Mouse (Mus musculus) limb, embryonic 10.5 days (tissue): ENCODE data around the gene Hist2h2be. TPM values are rescaled to one million over a fixed set of nuclear protein-coding genes. Genes with fewer than 3 reads are reported as not detected.
A peak's percentile ranks its signal among the peaks of the same experiment; 100 is the strongest.
"Not testable (repeated sequence)": the region's sequence is repeated elsewhere in the genome, so short reads cannot be mapped to it uniquely, and the experiment has no call there.

Experiments
- DNase-seq: peaks from one replicate; pipeline ENCODE4 v3.0.0-alpha.2; 2017; ENCODE audit warnings: low spot score
- H3K27ac ChIP-seq: fragments of 300-500 bp; sonication (generic); 2 replicates; pipeline ENCODE4 v1.5.1; 2016; ENCODE audit warnings: mild to moderate bottlenecking
- H3K27me3 ChIP-seq: fragments of 300-500 bp; sonication (generic); 2 replicates; pipeline ENCODE4 v1.6.1; 2016; ENCODE audit warnings: low read depth, mild to moderate bottlenecking; ENCODE audit not compliant: poor library complexity, severe bottlenecking
- H3K36me3 ChIP-seq: fragments of 300-500 bp; sonication (generic); 2 replicates; pipeline ENCODE4 v1.6.1; 2016; ENCODE audit warnings: mild to moderate bottlenecking, moderate library complexity
- H3K4me1 ChIP-seq: fragments of 300-500 bp; sonication (generic); 2 replicates; pipeline ENCODE4 v1.6.1; 2016
- H3K4me3 ChIP-seq: fragments of 300-500 bp; sonication (generic); 2 replicates; pipeline ENCODE4 v1.5.1; 2016; ENCODE audit warnings: mild to moderate bottlenecking, moderate library complexity
- H3K9me3 ChIP-seq: fragments of 300-500 bp; sonication (generic); replicated peaks from 2 replicates; pipeline ENCODE4 v1.6.1; 2016; ENCODE audit warnings: mild to moderate bottlenecking
- WGBS: fragments of 180-500 bp; shearing (Covaris S2); methylation state at CpG from one replicate; pipeline ENCODE4 v1.1.7; 2016; 5-methylcytosine and 5-hydroxymethylcytosine counted together
- polyA plus RNA-seq: library from polyadenylated mRNA; unstranded; fragments of >200 nt; fragmentation: Nextera tagmentation; extraction: Ambion mirVana; gene quantifications from 2 replicates; pipeline ENCODE4 v1.2.1, GENCODE M21; 2016

Gene Hist2h2be
- polyA plus RNA-seq, 1 experiment from 2014 or later, result 5.8 TPM

- Histone ChIP-seq H3K4me3 (peak overlapping the region; percentile 57), H3K4me1 (peaks cover 19% of the 10 kb centered on the region), H3K27ac (peak overlapping the region; percentile 90), H3K9me3 (no peaks in the 10 kb centered on the region), H3K27me3 (no peaks in the 10 kb centered on the region), H3K36me3 (no peaks in the 10 kb centered on the region)
- WGBS, result 87% methylated on average over 4 of the region's 4 CpGs
- DNase-seq, result peak; percentile 40
Observed at GRCm38 (mm10) chr3:96236834-96237334, 16.0 kb downstream of the Hist2h2be start.

GRCm38 (mm10) chr3:96237335-96237903 is 16.5 kb downstream of the Hist2h2be start:
- H3K4me1 ChIP-seq, result peaks cover 22% of the 10 kb centered on the region
- no peaks in the 10 kb centered on the region for H3K9me3 ChIP-seq
- peak overlapping the region; percentile 57 for H3K4me3 ChIP-seq
- peak overlapping the region; percentile 90 for H3K27ac ChIP-seq
- 31% methylated on average over 7 of the region's 7 CpGs for WGBS
- H3K27me3 ChIP-seq, result no peaks in the 10 kb centered on the region
- DNase-seq, result peak; percentile 49
- H3K36me3 ChIP-seq, result no peaks in the 10 kb centered on the region

GRCm38 (mm10) chr3:96237904-96238511 is 17.1 kb downstream of the Hist2h2be start:
- DNase-seq, result peak; percentile 43
- H3K27me3 ChIP-seq, result no peaks in the 10 kb centered on the region
- WGBS, result under 1% methylated on average over 12 of the region's 12 CpGs
- H3K4me1 ChIP-seq, result peaks cover 28% of the 10 kb centered on the region
- no peaks in the 10 kb centered on the region for H3K36me3 ChIP-seq
- peak overlapping the region; percentile 90 for H3K27ac ChIP-seq
- peak overlapping the region; percentile 57 for H3K4me3 ChIP-seq
- no peaks in the 10 kb centered on the region for H3K9me3 ChIP-seq

- peak within 1 kb of the TSS; percentile 57 for H3K4me3 ChIP-seq
- H3K9me3 ChIP-seq, DNase-seq, H3K36me3 ChIP-seq, H3K27me3 ChIP-seq: not testable (repeated sequence)
- H3K4me1 ChIP-seq, result peaks cover 39% of the 10 kb centered on the region
- under 1% methylated on average over 12 of the region's 68 CpGs for WGBS
- peak within 1 kb of the TSS; percentile 90 for H3K27ac ChIP-seq
Observed at GRCm38 (mm10) chr3:96238954-96239793, 18.3 kb downstream of the Hist2h2be start, which contains the start of gene Hist2h3c2. Gene Hist2h3c2 (minus strand): TSS chr3:96239127.

- not testable (repeated sequence) for H3K27me3 ChIP-seq, H3K36me3 ChIP-seq, H3K9me3 ChIP-seq
- Histone ChIP-seq H3K4me3 (peak within 1 kb of the TSS; percentile 40), H3K27ac (peak within 1 kb of the TSS; percentile 95), H3K4me1 (peaks cover 49% of the 10 kb centered on the region)
- peak; percentile 75 for DNase-seq
- WGBS, result 5% methylated on average over 29 of the region's 85 CpGs
Observed at GRCm38 (mm10) chr3:96239949-96240798, 19.3 kb downstream of the Hist2h2be start, which contains the start of gene Hist2h2aa2. Gene Hist2h2aa2 (minus strand): TSS chr3:96240276.

GRCm38 (mm10) chr3:96240799-96241197 is 19.9 kb downstream of the Hist2h2be start:
- 87% methylated on average over 9 of the region's 9 CpGs for WGBS
- H3K9me3 ChIP-seq, result no peaks in the 10 kb centered on the region
- H3K36me3 ChIP-seq, result no peaks in the 10 kb centered on the region
- H3K4me1 ChIP-seq, result peaks cover 49% of the 10 kb centered on the region
- DNase-seq, result no peak
- H3K27me3 ChIP-seq, result no peaks in the 10 kb centered on the region
- peak overlapping the region; percentile 40 for H3K4me3 ChIP-seq
- peak overlapping the region; percentile 95 for H3K27ac ChIP-seq

GRCm38 (mm10) chr3:96243921-96244572 is 23.1 kb downstream of the Hist2h2be start:
- H3K9me3 ChIP-seq, result no peaks in the 10 kb centered on the region
- peaks cover 56% of the 10 kb centered on the region for H3K4me1 ChIP-seq
- peak overlapping the region; percentile 55 for H3K4me3 ChIP-seq
- peak overlapping the region; percentile 95 for H3K27ac ChIP-seq
- H3K27me3 ChIP-seq, result peaks cover 2% of the 10 kb centered on the region; the same call in 1 of the 2 replicates
- H3K36me3 ChIP-seq, result no peaks in the 10 kb centered on the region
- WGBS, result 89% methylated on average over 7 of the region's 7 CpGs
- no peak for DNase-seq

- peak; percentile 83 for DNase-seq
- not testable (repeated sequence) for H3K27me3 ChIP-seq, H3K9me3 ChIP-seq, H3K36me3 ChIP-seq
- Histone ChIP-seq H3K4me3 (peak within 1 kb of the TSS; percentile 55), H3K27ac (peak within 1 kb of the TSS; percentile 95), H3K4me1 (peaks cover 68% of the 10 kb centered on the region)
- WGBS, result under 1% methylated on average over 47 of the region's 88 CpGs
Observed at GRCm38 (mm10) chr3:96245003-96245886, 24.3 kb downstream of the Hist2h2be start, which contains the start of gene Hist2h2aa1. Gene Hist2h2aa1 (plus strand): TSS chr3:96245497.

- WGBS, result under 1% methylated on average over 12 of the region's 21 CpGs
- Histone ChIP-seq H3K4me3 (peak overlapping the region; percentile 34; the same call in 1 of the 2 replicates), H3K4me1 (peaks cover 70% of the 10 kb centered on the region)
- not testable (repeated sequence) for H3K9me3 ChIP-seq, DNase-seq, H3K27me3 ChIP-seq, H3K36me3 ChIP-seq, H3K27ac ChIP-seq
Observed at GRCm38 (mm10) chr3:96246018-96246417, 25.1 kb downstream of the Hist2h2be start.

GRCm38 (mm10) chr3:96246427-96246856 is 25.5 kb downstream of the Hist2h2be start, which contains the start of gene Hist2h3c1:
Gene Hist2h3c1 (plus strand): TSS chr3:96246685.
- peak within 1 kb of the TSS; percentile 85 for H3K27ac ChIP-seq
- DNase-seq, H3K27me3 ChIP-seq, H3K36me3 ChIP-seq, H3K9me3 ChIP-seq: not testable (repeated sequence)
- WGBS, result 0% methylated on average over 10 of the region's 47 CpGs
- peak within 1 kb of the TSS; percentile 56 for H3K4me3 ChIP-seq
- H3K4me1 ChIP-seq, result peaks cover 71% of the 10 kb centered on the region
